Mouse (Mus musculus) megakaryocyte, embryonic 14.5 days (primary cell): ENCODE measurements around the gene Nt5c3.

Experiments
- FLI1 ChIP-seq: IDR thresholded peaks from 2 replicates; pipeline ENCODE4 v1.6.1; 2012; ENCODE audit warnings: low read length, inconsistent platforms, mixed read lengths
- GATA1 ChIP-seq: IDR thresholded peaks from 3 replicates; pipeline ENCODE4 v1.6.1; 2012; ENCODE audit warnings: mixed read lengths, low read length, inconsistent platforms, borderline replicate concordance

DNA sequence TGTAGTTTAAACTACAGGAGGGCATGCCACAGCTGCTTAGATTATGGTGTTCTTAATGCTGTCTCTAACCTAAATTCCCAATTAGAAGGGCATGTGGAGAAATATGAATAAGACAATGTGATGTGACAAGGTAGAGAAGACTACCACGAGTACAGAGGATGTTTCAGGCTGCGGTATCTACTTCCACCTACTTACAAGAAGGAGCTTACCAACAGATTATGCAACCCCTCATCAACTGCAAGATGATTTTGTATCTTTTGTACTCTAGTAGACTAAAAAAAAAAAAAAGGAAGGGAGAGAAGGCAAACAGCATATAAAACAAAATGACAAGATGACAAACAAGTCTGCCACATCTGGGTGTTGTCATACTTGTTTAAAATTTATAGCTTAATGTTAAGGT lies 15.3 kb downstream of the Nt5c3 start:
- TF ChIP-seq FLI1 (no peak), GATA1 (no peak)
